Mouse (Mus musculus) liver, embryonic 11.5 days (tissue): ENCODE results near the gene Rpe65. TPM values are rescaled to one million over a fixed set of nuclear protein-coding genes. Genes with fewer than 3 reads are reported as not detected.

Source experiments
- ATAC-seq: fragments of 200-750 bp; cut with Nextera tagmentation; replicated peaks from 2 replicates; pipeline ENCODE4 v1.8.0; 2017; ENCODE audit warnings: moderate number of reproducible peaks, mild to moderate bottlenecking, moderate TSS enrichment, moderate library complexity; ENCODE audit not compliant: low FRiP score
- DNase-seq: peaks from one replicate; pipeline ENCODE4 v3.0.0-alpha.2; 2017; ENCODE audit warnings: low spot score
- H3K27ac ChIP-seq: fragments of 300-500 bp; sonication (generic); 2 replicates; pipeline ENCODE4 v1.5.1; 2014; ENCODE audit warnings: mild to moderate bottlenecking, low read depth, low read length, control low read depth
- H3K27me3 ChIP-seq: fragments of 300-500 bp; sonication (generic); replicated peaks from 2 replicates; pipeline ENCODE4 v1.6.1; 2014; ENCODE audit warnings: low read length, mixed read lengths; ENCODE audit not compliant: control insufficient read depth, insufficient read depth
- H3K36me3 ChIP-seq: fragments of 300-500 bp; sonication (generic); 2 replicates; pipeline ENCODE4 v1.6.1; 2014; ENCODE audit warnings: mild to moderate bottlenecking, low read length, moderate library complexity, mixed read lengths; ENCODE audit not compliant: control insufficient read depth, insufficient read depth
- H3K4me1 ChIP-seq: fragments of 300-500 bp; sonication (generic); replicated peaks from 2 replicates; pipeline ENCODE4 v1.6.1; 2014; ENCODE audit warnings: low read length, mixed read lengths; ENCODE audit not compliant: control insufficient read depth, insufficient read depth
- H3K4me2 ChIP-seq: fragments of 300-500 bp; sonication (generic); 2 replicates; pipeline ENCODE4 v1.6.1; 2014; ENCODE audit warnings: mild to moderate bottlenecking, control low read depth, moderate library complexity
- H3K4me3 ChIP-seq: fragments of 300-500 bp; sonication (generic); 2 replicates; pipeline ENCODE4 v1.5.1; 2014; ENCODE audit warnings: low read depth, low read length, control low read depth
- H3K9ac ChIP-seq: fragments of 300-500 bp; sonication (generic); 2 replicates; pipeline ENCODE4 v1.6.1; 2014; ENCODE audit warnings: low read depth, low read length, control low read depth
- H3K9me3 ChIP-seq: fragments of 300-500 bp; sonication (generic); 2 replicates; pipeline ENCODE4 v1.6.1; 2016; ENCODE audit warnings: low read length, inconsistent platforms, mixed read lengths; ENCODE audit not compliant: control insufficient read depth
- WGBS: fragments of 180-500 bp; shearing (Covaris S2); extraction: QIAGEN DNeasy Blood & Tissue Kit; methylation state at CpG from one replicate; pipeline ENCODE4 v1.1.7; 2014; 5-methylcytosine and 5-hydroxymethylcytosine counted together
- polyA plus RNA-seq: library from polyadenylated mRNA; unstranded; fragments of >200 nt; fragmentation: Nextera tagmentation; extraction: Ambion mirVana; gene quantifications from 2 replicates; pipeline ENCODE4 v1.2.1, GENCODE M21; 2014

Gene Rpe65
- polyA plus RNA-seq = not detected in 2 replicates

GRCm38 (mm10) chr3:159598875-159599274, at the start of gene Rpe65:
Gene Rpe65, plus strand, starts transcription at chr3:159599175.
- Histone ChIP-seq H3K36me3 (no peaks in the 10 kb centered on the region), H3K4me2 (no peak within 1 kb of the TSS), H3K9me3 (no peaks in the 10 kb centered on the region), H3K27ac (no peak within 1 kb of the TSS), H3K4me1 (no peaks in the 10 kb centered on the region), H3K9ac (no peak within 1 kb of the TSS), H3K27me3 (no peaks in the 10 kb centered on the region), H3K4me3 (no peak within 1 kb of the TSS)
- no peak for DNase-seq
- 58% methylated on average over 1 of the region's 1 CpGs for WGBS
- ATAC-seq = no peak

- Histone ChIP-seq H3K9me3 (no peaks in the 10 kb centered on the region), H3K4me2 (no peak overlapping the region), H3K9ac (no peak overlapping the region), H3K27ac (no peak overlapping the region), H3K4me3 (no peak overlapping the region), H3K36me3 (no peaks in the 10 kb centered on the region), H3K27me3 (no peaks in the 10 kb centered on the region), H3K4me1 (no peaks in the 10 kb centered on the region)
- no peak for DNase-seq
- 0 out of 2 replicates have a peak, but pooled peaks have one; percentile 39 for ATAC-seq
These were observed 48.8 kb upstream of the Rpe65 start for GRCm38 (mm10) chr3:159550224-159550623.

GRCm38 (mm10) chr3:159614977-159615376, 16.0 kb downstream of the Rpe65 start:
- DNase-seq (no peak), ATAC-seq (no peak)
- H3K9ac ChIP-seq = no peak overlapping the region
- no peak overlapping the region for H3K4me2 ChIP-seq
- H3K9me3 ChIP-seq = no peaks in the 10 kb centered on the region
- no peak overlapping the region for H3K4me3 ChIP-seq
- no peaks in the 10 kb centered on the region for H3K36me3 ChIP-seq
- H3K27ac ChIP-seq = no peak overlapping the region
- WGBS = 81% methylated on average over 1 of the region's 1 CpGs
- H3K4me1 ChIP-seq = no peaks in the 10 kb centered on the region
- H3K27me3 ChIP-seq = no peaks in the 10 kb centered on the region

GRCm38 (mm10) chr3:159621026-159621425, 22.1 kb downstream of the Rpe65 start:
- DNase-seq (no peak), ATAC-seq (no peak)
- no peak overlapping the region for H3K4me2 ChIP-seq
- H3K4me3 ChIP-seq = no peak overlapping the region
- no peaks in the 10 kb centered on the region for H3K27me3 ChIP-seq
- no peaks in the 10 kb centered on the region for H3K4me1 ChIP-seq
- no peaks in the 10 kb centered on the region for H3K9me3 ChIP-seq
- 57% methylated on average over 1 of the region's 1 CpGs for WGBS
- H3K9ac ChIP-seq = no peak overlapping the region
- H3K27ac ChIP-seq = no peak overlapping the region
- H3K36me3 ChIP-seq = no peaks in the 10 kb centered on the region

GRCm38 (mm10) chr3:159624010-159624409, 25.0 kb downstream of the Rpe65 start:
- Histone ChIP-seq H3K27ac (no peak overlapping the region), H3K9me3 (no peaks in the 10 kb centered on the region), H3K4me2 (no peak overlapping the region), H3K27me3 (no peaks in the 10 kb centered on the region), H3K4me1 (no peaks in the 10 kb centered on the region), H3K4me3 (no peak overlapping the region), H3K36me3 (no peaks in the 10 kb centered on the region), H3K9ac (no peak overlapping the region)
- 68% methylated on average over 1 of the region's 1 CpGs for WGBS
- DNase-seq = no peak
- ATAC-seq = no peak

- H3K4me3 ChIP-seq = no peak overlapping the region
- H3K9me3 ChIP-seq = no peaks in the 10 kb centered on the region
- WGBS = 73% methylated on average over 1 of the region's 1 CpGs
- no peaks in the 10 kb centered on the region for H3K27me3 ChIP-seq
- no peaks in the 10 kb centered on the region for H3K4me1 ChIP-seq
- H3K4me2 ChIP-seq = no peak overlapping the region
- DNase-seq (no peak), ATAC-seq (no peak)
- H3K27ac ChIP-seq = no peak overlapping the region
- no peak overlapping the region for H3K9ac ChIP-seq
- H3K36me3 ChIP-seq = no peaks in the 10 kb centered on the region
These were observed 61.8 kb downstream of the Rpe65 start for GRCm38 (mm10) chr3:159660741-159661140.

GRCm38 (mm10) chr3:159663333-159663732, 64.4 kb downstream of the Rpe65 start:
- Histone ChIP-seq H3K4me1 (no peaks in the 10 kb centered on the region), H3K36me3 (no peaks in the 10 kb centered on the region), H3K4me2 (no peak overlapping the region), H3K9ac (no peak overlapping the region), H3K4me3 (no peak overlapping the region), H3K27ac (no peak overlapping the region), H3K27me3 (no peaks in the 10 kb centered on the region), H3K9me3 (no peaks in the 10 kb centered on the region)
- DNase-seq = no peak
- WGBS = 86% methylated on average over 1 of the region's 1 CpGs
- ATAC-seq = no peak

Other genes starting within 250 kb of the Rpe65 start
- gene Depdc1a, start 103.7 kb upstream of the Rpe65 start, polyA plus RNA-seq = 27.4 and 32.8 TPM in 2 replicates
- 37.4 and 37.5 TPM in 2 replicates for gene Wls, start 240.5 kb downstream of the Rpe65 start, polyA plus RNA-seq